Mouse (Mus musculus) A20 (cell line): ENCODE measurements around the gene Pes1.

Experiments
- DNase-seq: peaks from one replicate; pipeline ENCODE4 v3.0.0-alpha.2; 2011; ENCODE audit warnings: low read depth, low spot score

The Pes1 gene

GRCm38 (mm10) chr11:3963155-3963554 is 620 bp upstream of the Pes1 start:
- no peak for DNase-seq

- DNase-seq: peak; percentile 58
Observed at GRCm38 (mm10) chr11:3964416-3965172, 819 bp downstream of the Pes1 start.

- DNase-seq: peak; percentile 27
Observed at GRCm38 (mm10) chr11:3969837-3970236, 6.1 kb downstream of the Pes1 start.

- no peak for DNase-seq
Observed at GRCm38 (mm10) chr11:3970361-3970760, 6.6 kb downstream of the Pes1 start.

GRCm38 (mm10) chr11:3973081-3973480 is 9.3 kb downstream of the Pes1 start:
- no peak for DNase-seq

- no peak for DNase-seq
Observed at GRCm38 (mm10) chr11:3974311-3974710, 10.5 kb downstream of the Pes1 start.

GRCm38 (mm10) chr11:3976678-3977077 is 12.9 kb downstream of the Pes1 start, which contains the start of gene 4930556J24Rik:
TSS of gene 4930556J24Rik (minus strand) at chr11:3976778.
- DNase-seq: no peak

GRCm38 (mm10) chr11:3978421-3978820 is 14.6 kb downstream of the Pes1 start:
- DNase-seq: no peak

- no peak for DNase-seq
Observed at GRCm38 (mm10) chr11:3981536-3981935, 17.8 kb downstream of the Pes1 start.

- DNase-seq: no peak
Observed at GRCm38 (mm10) chr11:3982275-3983209, 18.8 kb downstream of the Pes1 start.

GRCm38 (mm10) chr11:3983291-3983862 is 19.6 kb downstream of the Pes1 start, which contains the start of gene Gal3st1:
TSS of gene Gal3st1 (plus strand) at chr11:3983636.
- DNase-seq: no peak

- no peak for DNase-seq
Observed at GRCm38 (mm10) chr11:3983863-3984745, 20.3 kb downstream of the Pes1 start.

- no peak for DNase-seq
Observed at GRCm38 (mm10) chr11:3989748-3990147, 26.0 kb downstream of the Pes1 start.

GRCm38 (mm10) chr11:3993132-3993531 is 29.4 kb downstream of the Pes1 start:
- DNase-seq: no peak

GRCm38 (mm10) chr11:3993914-3994313 is 30.1 kb downstream of the Pes1 start:
- DNase-seq: no peak

GRCm38 (mm10) chr11:3995511-3995910 is 31.7 kb downstream of the Pes1 start:
- DNase-seq: no peak

- no peak for DNase-seq
Observed at GRCm38 (mm10) chr11:3996840-3997239, 33.1 kb downstream of the Pes1 start.

GRCm38 (mm10) chr11:3997978-3998720 is 34.4 kb downstream of the Pes1 start:
- DNase-seq: no peak

GRCm38 (mm10) chr11:3999547-3999946 is 35.8 kb downstream of the Pes1 start:
- DNase-seq: no peak

GRCm38 (mm10) chr11:4001603-4002002 is 37.8 kb downstream of the Pes1 start:
- peak; percentile 69 for DNase-seq
